Mouse (Mus musculus) embryonic facial prominence, embryonic 14.5 days (tissue): Measurements from ENCODE around the gene Gm11009. TPM values are rescaled to one million over a fixed set of nuclear protein-coding genes. Genes with fewer than 3 reads are reported as not detected.
"Not testable (repeated sequence)": the region's sequence is repeated elsewhere in the genome, so short reads cannot be mapped to it uniquely, and the experiment has no call there.

Experiments used
- ATAC-seq: fragments of 200-750 bp; cut with Nextera tagmentation; 2 replicates; pipeline ENCODE4 v1.8.0; 2017; ENCODE audit warnings: low read depth, moderate number of reproducible peaks, moderate TSS enrichment
- DNase-seq: peaks from one replicate; pipeline ENCODE4 v3.0.0-alpha.2; 2015; ENCODE audit warnings: low spot score
- H3K27ac ChIP-seq: fragments of 300-500 bp; sonication (generic); replicated peaks from 2 replicates; pipeline ENCODE4 v1.5.1; 2014; ENCODE audit warnings: low read depth, mild to moderate bottlenecking, low read length, moderate library complexity
- H3K27me3 ChIP-seq: fragments of 300-500 bp; sonication (generic); replicated peaks from 2 replicates; pipeline ENCODE4 v1.6.1; 2014; ENCODE audit warnings: low read length; ENCODE audit not compliant: control insufficient read depth, insufficient read depth
- H3K36me3 ChIP-seq: fragments of 300-500 bp; sonication (generic); 2 replicates; pipeline ENCODE4 v1.6.1; 2014; ENCODE audit warnings: low read length, mixed read lengths; ENCODE audit not compliant: control insufficient read depth, insufficient read depth
- H3K4me1 ChIP-seq: fragments of 300-500 bp; sonication (generic); 2 replicates; pipeline ENCODE4 v1.6.1; 2014; ENCODE audit warnings: antibody characterized with exemption, low read length; ENCODE audit not compliant: control insufficient read depth, insufficient read depth
- H3K4me2 ChIP-seq: fragments of 300-500 bp; sonication (generic); 2 replicates; pipeline ENCODE4 v1.6.1; 2014; ENCODE audit warnings: low read depth, mild to moderate bottlenecking, low read length, moderate library complexity, mixed read lengths
- H3K4me3 ChIP-seq: fragments of 300-500 bp; sonication (generic); 2 replicates; pipeline ENCODE4 v1.5.1; 2014; ENCODE audit warnings: low read depth, mild to moderate bottlenecking, low read length
- H3K9ac ChIP-seq: fragments of 300-500 bp; sonication (generic); 2 replicates; pipeline ENCODE4 v1.6.1; 2014; ENCODE audit warnings: low read depth, mild to moderate bottlenecking, low read length, moderate library complexity, mixed read lengths
- H3K9me3 ChIP-seq: fragments of 300-500 bp; sonication (generic); 2 replicates; pipeline ENCODE4 v1.6.1; 2016; ENCODE audit warnings: low read length; ENCODE audit not compliant: control insufficient read depth
- WGBS: fragments of 180-500 bp; shearing (Covaris S2); extraction: QIAGEN DNeasy Blood & Tissue Kit; methylation state at CpG from one replicate; pipeline ENCODE4 v1.1.7; 2014; 5-methylcytosine and 5-hydroxymethylcytosine counted together
- polyA plus RNA-seq: library from polyadenylated mRNA; unstranded; fragments of >200 nt; fragmentation: Nextera tagmentation; extraction: Ambion mirVana; gene quantifications from 2 replicates; pipeline ENCODE4 v1.2.1, GENCODE M21; 2014

Gene Gm11009
- polyA plus RNA-seq, result not detected in 2 replicates

- not testable (repeated sequence) for H3K9ac ChIP-seq, H3K4me1 ChIP-seq, H3K27ac ChIP-seq, DNase-seq, H3K4me3 ChIP-seq, H3K36me3 ChIP-seq, H3K4me2 ChIP-seq, H3K9me3 ChIP-seq, H3K27me3 ChIP-seq, ATAC-seq
- WGBS, result no CpG with 5 or more reads among the region's 2 CpGs
Observed at GRCm38 (mm10) chr2:176319394-176319793, at the start of gene Gm11009. Gm11009 (minus strand) TSS chr2:176319494.

Other genes with a start within 250 kb of the Gm11009 start
- 1.6 and 2.1 TPM in 2 replicates for gene Gm2004, start 169.7 kb downstream of the Gm11009 start, polyA plus RNA-seq
- gene 2210418O10Rik, start 92.9 kb downstream of the Gm11009 start, polyA plus RNA-seq, result 8.9 and 11.9 TPM in 2 replicates
- gene Gm14435, start 104.1 kb upstream of the Gm11009 start, polyA plus RNA-seq, result 14.6 and 15.5 TPM in 2 replicates
- gene Gm14434, start 167.3 kb upstream of the Gm11009 start, polyA plus RNA-seq, result 8.9 and 10.8 TPM in 2 replicates
- not detected in 2 replicates for gene Zfp967, start 201.6 kb upstream of the Gm11009 start, polyA plus RNA-seq